Mouse (Mus musculus): ENCODE data around the gene Unc13d. TPM values are rescaled to one million over a fixed set of nuclear protein-coding genes. Genes with fewer than 3 reads are reported as not detected.
A peak's percentile ranks its signal among the peaks of the same experiment; 100 is the strongest.

Gene Unc13d
- polyA plus RNA-seq, 1 experiment, result 7.1 TPM

- H3K27ac ChIP-seq (ENCODE audit: insufficient read depth, low read depth, low read length), result no peak overlapping the region
- 61% methylated on average over 13 of the region's 13 CpGs for WGBS
- H3K4me1 ChIP-seq (ENCODE audit: control insufficient read depth, insufficient read depth, insufficient read length, low read length), result peaks cover 12% of the 10 kb centered on the region
- peaks cover 9% of the 10 kb centered on the region; the same call in 1 of the 2 replicates for H3K36me3 ChIP-seq (ENCODE audit: control insufficient read depth, insufficient read depth, low read length)
- H3K4me3 ChIP-seq (ENCODE audit: low read depth, low read length), result no peak overlapping the region
- TF ChIP-seq POLR2A (IDR thresholded peaks at IDR 0.05; ENCODE audit: low read depth, low read length) (no peak), CTCF (IDR thresholded peaks at IDR 0.05; ENCODE audit: extremely low read depth, insufficient read length, insufficient replicate concordance, low read depth, low read length) (no peak)
- H3K27me3 ChIP-seq (ENCODE audit: control insufficient read depth, insufficient read depth, low read length), result no peaks in the 10 kb centered on the region
Observed at GRCm38 (mm10) chr11:116063562-116063961, 14.2 kb downstream of the Unc13d start.

GRCm38 (mm10) chr11:116062521-116062920, 15.2 kb downstream of the Unc13d start:
- Histone ChIP-seq H3K27ac (ENCODE audit: insufficient read depth, low read depth, low read length) (no peak overlapping the region), H3K4me3 (ENCODE audit: low read depth, low read length) (no peak overlapping the region), H3K27me3 (ENCODE audit: control insufficient read depth, insufficient read depth, low read length) (no peaks in the 10 kb centered on the region), H3K4me1 (ENCODE audit: control insufficient read depth, insufficient read depth, insufficient read length, low read length) (peaks cover 12% of the 10 kb centered on the region), H3K36me3 (ENCODE audit: control insufficient read depth, insufficient read depth, low read length) (peaks cover 10% of the 10 kb centered on the region; the same call in 1 of the 2 replicates)
- 81% methylated on average over 8 of the region's 8 CpGs for WGBS
- TF ChIP-seq POLR2A (IDR thresholded peaks at IDR 0.05; ENCODE audit: low read depth, low read length) (no peak), CTCF (IDR thresholded peaks at IDR 0.05; ENCODE audit: extremely low read depth, insufficient read length, insufficient replicate concordance, low read depth, low read length) (no peak)

- Histone ChIP-seq H3K27ac (ENCODE audit: insufficient read depth, low read depth, low read length) (no peak overlapping the region), H3K4me1 (ENCODE audit: control insufficient read depth, insufficient read depth, insufficient read length, low read length) (peaks cover 12% of the 10 kb centered on the region), H3K4me3 (ENCODE audit: low read depth, low read length) (no peak overlapping the region), H3K36me3 (ENCODE audit: control insufficient read depth, insufficient read depth, low read length) (peaks cover 15% of the 10 kb centered on the region; the same call in 1 of the 2 replicates), H3K27me3 (ENCODE audit: control insufficient read depth, insufficient read depth, low read length) (no peaks in the 10 kb centered on the region)
- 92% methylated on average over 13 of the region's 13 CpGs for WGBS
- no peak for TF ChIP-seq CTCF (IDR thresholded peaks at IDR 0.05; ENCODE audit: extremely low read depth, insufficient read length, insufficient replicate concordance, low read depth, low read length)
- TF ChIP-seq POLR2A (IDR thresholded peaks at IDR 0.05; ENCODE audit: low read depth, low read length), result no peak
Observed at GRCm38 (mm10) chr11:116061641-116062415, 15.9 kb downstream of the Unc13d start.

GRCm38 (mm10) chr11:116060596-116060995, 17.2 kb downstream of the Unc13d start:
- WGBS, result 39% methylated on average over 9 of the region's 9 CpGs
- peaks cover 25% of the 10 kb centered on the region for H3K36me3 ChIP-seq (ENCODE audit: control insufficient read depth, insufficient read depth, low read length)

GRCm38 (mm10) chr11:116059691-116060025, 18.1 kb downstream of the Unc13d start:
- WGBS, result 93% methylated on average over 11 of the region's 11 CpGs
- Histone ChIP-seq H3K36me3 (ENCODE audit: control insufficient read depth, insufficient read depth, low read length) (peaks cover 35% of the 10 kb centered on the region), H3K4me3 (ENCODE audit: low read depth, low read length) (no peak overlapping the region), H3K27me3 (ENCODE audit: control insufficient read depth, insufficient read depth, low read length) (no peaks in the 10 kb centered on the region), H3K4me1 (ENCODE audit: control insufficient read depth, insufficient read depth, insufficient read length, low read length) (peaks cover 12% of the 10 kb centered on the region), H3K27ac (ENCODE audit: insufficient read depth, low read depth, low read length) (no peak overlapping the region)
- no peak for TF ChIP-seq CTCF (IDR thresholded peaks at IDR 0.05; ENCODE audit: extremely low read depth, insufficient read length, insufficient replicate concordance, low read depth, low read length)

More at GRCm38 (mm10) chr11:116060596-116060995, 17.2 kb downstream of the Unc13d start:
- H3K4me3 ChIP-seq (ENCODE audit: low read depth, low read length), result no peak overlapping the region
- H3K4me1 ChIP-seq (ENCODE audit: control insufficient read depth, insufficient read depth, insufficient read length, low read length), result peaks cover 12% of the 10 kb centered on the region
- H3K27ac ChIP-seq (ENCODE audit: insufficient read depth, low read depth, low read length), result peak overlapping the region; percentile 91
- no peak for TF ChIP-seq CTCF (IDR thresholded peaks at IDR 0.05; ENCODE audit: extremely low read depth, insufficient read length, insufficient replicate concordance, low read depth, low read length)
- no peak for TF ChIP-seq POLR2A (IDR thresholded peaks at IDR 0.05; ENCODE audit: low read depth, low read length)
- H3K27me3 ChIP-seq (ENCODE audit: control insufficient read depth, insufficient read depth, low read length), result no peaks in the 10 kb centered on the region

GRCm38 (mm10) chr11:116058868-116059690, 18.7 kb downstream of the Unc13d start:
- H3K4me3 ChIP-seq (ENCODE audit: low read depth, low read length), result no peak overlapping the region
- peaks cover 12% of the 10 kb centered on the region for H3K4me1 ChIP-seq (ENCODE audit: control insufficient read depth, insufficient read depth, insufficient read length, low read length)
- H3K27me3 ChIP-seq (ENCODE audit: control insufficient read depth, insufficient read depth, low read length), result no peaks in the 10 kb centered on the region
- no peak for TF ChIP-seq POLR2A (IDR thresholded peaks at IDR 0.05; ENCODE audit: low read depth, low read length)
- TF ChIP-seq CTCF (IDR thresholded peaks at IDR 0.05; ENCODE audit: extremely low read depth, insufficient read length, insufficient replicate concordance, low read depth, low read length), result no peak
- no peak overlapping the region for H3K27ac ChIP-seq (ENCODE audit: insufficient read depth, low read depth, low read length)
- H3K36me3 ChIP-seq (ENCODE audit: control insufficient read depth, insufficient read depth, low read length), result peaks cover 40% of the 10 kb centered on the region
- WGBS, result 93% methylated on average over 17 of the region's 17 CpGs
